Mouse (Mus musculus): Measurements from ENCODE around the gene Ubr2. TPM values are rescaled to one million over a fixed set of nuclear protein-coding genes. Genes with fewer than 3 reads are reported as not detected.

Ubr2 gene
- polyA plus RNA-seq, 1 experiment, result 25.3 TPM

DNA sequence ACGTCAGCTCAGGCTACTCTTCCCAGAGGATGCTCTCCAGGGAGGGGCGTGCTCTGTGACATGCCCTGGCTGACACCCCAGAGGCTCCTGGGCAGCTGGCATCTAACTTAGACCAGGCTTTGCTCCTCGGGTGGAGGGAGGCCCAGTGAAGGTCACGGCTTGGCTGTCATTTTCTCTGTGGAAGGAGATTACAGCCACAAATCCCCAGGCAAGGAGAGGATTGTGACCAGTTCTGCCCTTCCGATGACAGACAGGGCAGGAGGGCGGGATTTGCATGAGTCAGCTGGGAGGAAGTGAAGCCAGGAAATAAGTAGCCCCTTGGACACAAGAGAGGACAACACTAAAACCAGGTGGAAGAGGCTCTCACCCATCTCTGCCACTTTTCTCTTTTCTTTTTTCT, 98.0 kb downstream of the Ubr2 start:
- TF ChIP-seq CTCF (conservative IDR thresholded peaks at IDR 0.05; ENCODE audit: insufficient read depth, insufficient read length, low read depth, low read length) (no peak), POLR2A (IDR thresholded peaks at IDR 0.05; ENCODE audit: low read depth, low read length) (no peak)
- Histone ChIP-seq H3K27me3 (replicated peaks; ENCODE audit: control insufficient read depth, insufficient read depth, low read length) (no peaks in the 10 kb centered on the region), H3K27ac (ENCODE audit: insufficient read depth, low read depth, low read length) (no peak overlapping the region), H3K4me3 (ENCODE audit: insufficient read depth, low read depth, low read length) (no peak overlapping the region), H3K4me1 (ENCODE audit: control insufficient read depth, insufficient read depth, low read length) (no peaks in the 10 kb centered on the region), H3K36me3 (ENCODE audit: control insufficient read depth, insufficient read depth, low read length) (no peaks in the 10 kb centered on the region)
- DNase-seq, result no peak
- WGBS, result 29% methylated on average over 6 of the region's 6 CpGs

GRCm38 (mm10) chr17:46910186-46910585, 100.2 kb downstream of the Ubr2 start, which contains the start of gene Prph2:
TSS of gene Prph2 (plus strand) at chr17:46910459.
- TF ChIP-seq CTCF (conservative IDR thresholded peaks at IDR 0.05; ENCODE audit: insufficient read depth, insufficient read length, low read depth, low read length) (no peak), POLR2A (IDR thresholded peaks at IDR 0.05; ENCODE audit: low read depth, low read length) (no peak)
- DNase-seq, result no peak
- no peak within 1 kb of the TSS for H3K27ac ChIP-seq (ENCODE audit: insufficient read depth, low read depth, low read length)
- H3K4me1 ChIP-seq (ENCODE audit: control insufficient read depth, insufficient read depth, low read length), result no peaks in the 10 kb centered on the region
- no peaks in the 10 kb centered on the region for H3K36me3 ChIP-seq (ENCODE audit: control insufficient read depth, insufficient read depth, low read length)
- no peaks in the 10 kb centered on the region for H3K27me3 ChIP-seq (replicated peaks; ENCODE audit: control insufficient read depth, insufficient read depth, low read length)
- WGBS, result 91% methylated on average over 10 of the region's 10 CpGs
- no peak within 1 kb of the TSS for H3K4me3 ChIP-seq (ENCODE audit: insufficient read depth, low read depth, low read length)

- Histone ChIP-seq H3K4me3 (ENCODE audit: insufficient read depth, low read depth, low read length) (no peak overlapping the region), H3K27ac (ENCODE audit: insufficient read depth, low read depth, low read length) (no peak overlapping the region), H3K36me3 (ENCODE audit: control insufficient read depth, insufficient read depth, low read length) (no peaks in the 10 kb centered on the region), H3K4me1 (ENCODE audit: control insufficient read depth, insufficient read depth, low read length) (no peaks in the 10 kb centered on the region), H3K27me3 (replicated peaks; ENCODE audit: control insufficient read depth, insufficient read depth, low read length) (no peaks in the 10 kb centered on the region)
- DNase-seq, result peak; percentile 88
- 22% methylated on average over 19 of the region's 19 CpGs for WGBS
- TF ChIP-seq CTCF (conservative IDR thresholded peaks at IDR 0.05; ENCODE audit: insufficient read depth, insufficient read length, low read depth, low read length) (peak; percentile 96), POLR2A (IDR thresholded peaks at IDR 0.05; ENCODE audit: low read depth, low read length) (no peak)
These were observed 106.4 kb downstream of the Ubr2 start for GRCm38 (mm10) chr17:46903876-46904490.

GRCm38 (mm10) chr17:46900941-46901340, 109.4 kb downstream of the Ubr2 start:
- H3K4me1 ChIP-seq (ENCODE audit: control insufficient read depth, insufficient read depth, low read length), result no peaks in the 10 kb centered on the region
- no peaks in the 10 kb centered on the region for H3K27me3 ChIP-seq (replicated peaks; ENCODE audit: control insufficient read depth, insufficient read depth, low read length)
- H3K27ac ChIP-seq (ENCODE audit: insufficient read depth, low read depth, low read length), result no peak overlapping the region
- no peak for TF ChIP-seq CTCF (conservative IDR thresholded peaks at IDR 0.05; ENCODE audit: insufficient read depth, insufficient read length, low read depth, low read length)
- no peak for TF ChIP-seq POLR2A (IDR thresholded peaks at IDR 0.05; ENCODE audit: low read depth, low read length)
- H3K4me3 ChIP-seq (ENCODE audit: insufficient read depth, low read depth, low read length), result no peak overlapping the region
- WGBS, result 72% methylated on average over 2 of the region's 2 CpGs
- no peak for DNase-seq
- no peaks in the 10 kb centered on the region for H3K36me3 ChIP-seq (ENCODE audit: control insufficient read depth, insufficient read depth, low read length)

- TF ChIP-seq POLR2A (IDR thresholded peaks at IDR 0.05; ENCODE audit: low read depth, low read length), result no peak
- TF ChIP-seq CTCF (conservative IDR thresholded peaks at IDR 0.05; ENCODE audit: insufficient read depth, insufficient read length, low read depth, low read length), result no peak
- peak; percentile 57 for DNase-seq
- peaks cover 4% of the 10 kb centered on the region for H3K4me1 ChIP-seq (ENCODE audit: control insufficient read depth, insufficient read depth, low read length)
- no peaks in the 10 kb centered on the region for H3K27me3 ChIP-seq (replicated peaks; ENCODE audit: control insufficient read depth, insufficient read depth, low read length)
- H3K4me3 ChIP-seq (ENCODE audit: insufficient read depth, low read depth, low read length), result no peak overlapping the region
- H3K36me3 ChIP-seq (ENCODE audit: control insufficient read depth, insufficient read depth, low read length), result no peaks in the 10 kb centered on the region
- WGBS, result 18% methylated on average over 13 of the region's 13 CpGs
- peak overlapping the region; percentile 15; the same call in 1 of the 2 replicates for H3K27ac ChIP-seq (ENCODE audit: insufficient read depth, low read depth, low read length)
These were observed 113.0 kb downstream of the Ubr2 start for GRCm38 (mm10) chr17:46897221-46897950.

- Histone ChIP-seq H3K4me3 (ENCODE audit: insufficient read depth, low read depth, low read length) (no peak overlapping the region), H3K4me1 (ENCODE audit: control insufficient read depth, insufficient read depth, low read length) (peaks cover 13% of the 10 kb centered on the region), H3K27ac (ENCODE audit: insufficient read depth, low read depth, low read length) (no peak overlapping the region), H3K27me3 (replicated peaks; ENCODE audit: control insufficient read depth, insufficient read depth, low read length) (no peaks in the 10 kb centered on the region), H3K36me3 (ENCODE audit: control insufficient read depth, insufficient read depth, low read length) (no peaks in the 10 kb centered on the region)
- peak; percentile 73 for DNase-seq
- WGBS, result 69% methylated on average over 9 of the region's 9 CpGs
- TF ChIP-seq POLR2A (IDR thresholded peaks at IDR 0.05; ENCODE audit: low read depth, low read length), result no peak
- no peak for TF ChIP-seq CTCF (conservative IDR thresholded peaks at IDR 0.05; ENCODE audit: insufficient read depth, insufficient read length, low read depth, low read length)
These were observed 114.9 kb downstream of the Ubr2 start for GRCm38 (mm10) chr17:46895426-46895825.

DNA sequence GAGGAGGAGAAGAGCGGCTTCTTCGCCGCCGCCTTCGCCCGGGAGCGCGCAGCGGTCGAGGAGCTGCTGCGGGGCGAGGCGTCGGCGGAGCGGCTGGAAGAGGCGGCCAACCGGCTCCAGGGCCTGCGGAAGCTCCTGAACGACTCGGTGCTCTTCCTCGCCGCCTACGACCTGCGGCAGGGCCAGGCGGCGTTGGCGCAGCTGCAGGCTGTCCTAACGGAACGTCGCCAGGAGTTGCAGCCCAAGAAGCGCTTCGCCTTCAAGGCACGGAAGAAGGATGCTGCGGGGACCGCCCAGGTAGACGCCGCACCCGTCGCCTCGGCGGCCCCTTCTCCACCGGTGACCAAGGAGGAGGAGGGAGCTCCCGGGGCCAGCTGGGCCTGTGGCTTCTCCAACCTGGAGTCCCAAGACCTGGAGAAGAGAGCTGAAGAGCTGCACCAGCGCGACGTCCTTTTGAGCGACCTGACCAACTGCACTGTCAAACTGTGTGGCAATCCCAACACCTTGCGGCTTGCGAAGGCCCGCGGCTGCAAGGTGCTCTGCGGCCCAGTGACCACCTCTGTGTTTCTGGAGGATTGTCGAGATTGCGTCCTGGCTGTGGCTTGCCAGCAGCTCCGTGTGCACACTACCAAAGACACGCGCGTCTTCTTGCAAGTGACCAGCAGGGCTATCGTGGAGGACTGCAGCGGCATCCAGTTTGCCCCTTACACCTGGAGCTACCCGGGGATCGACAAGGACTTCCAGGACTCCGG, 119.3 kb downstream of the Ubr2 start:
- H3K36me3 ChIP-seq (ENCODE audit: control insufficient read depth, insufficient read depth, low read length), result no peaks in the 10 kb centered on the region
- peak overlapping the region; percentile 94 for H3K4me3 ChIP-seq (ENCODE audit: insufficient read depth, low read depth, low read length)
- WGBS, result under 1% methylated on average over 64 of the region's 64 CpGs
- no peaks in the 10 kb centered on the region for H3K27me3 ChIP-seq (replicated peaks; ENCODE audit: control insufficient read depth, insufficient read depth, low read length)
- DNase-seq, result peak; percentile 40
- peaks cover 13% of the 10 kb centered on the region for H3K4me1 ChIP-seq (ENCODE audit: control insufficient read depth, insufficient read depth, low read length)
- peak overlapping the region; percentile 96 for H3K27ac ChIP-seq (ENCODE audit: insufficient read depth, low read depth, low read length)
- TF ChIP-seq POLR2A (IDR thresholded peaks at IDR 0.05; ENCODE audit: low read depth, low read length), result no peak
- no peak for TF ChIP-seq CTCF (conservative IDR thresholded peaks at IDR 0.05; ENCODE audit: insufficient read depth, insufficient read length, low read depth, low read length)
